Mouse (Mus musculus): ENCODE results near the gene Oas1a.
A peak's percentile ranks its signal among the peaks of the same experiment; 100 is the strongest.
"Not testable (repeated sequence)": the region's sequence is repeated elsewhere in the genome, so short reads cannot be mapped to it uniquely, and the experiment has no call there.

Oas1a gene

DNA sequence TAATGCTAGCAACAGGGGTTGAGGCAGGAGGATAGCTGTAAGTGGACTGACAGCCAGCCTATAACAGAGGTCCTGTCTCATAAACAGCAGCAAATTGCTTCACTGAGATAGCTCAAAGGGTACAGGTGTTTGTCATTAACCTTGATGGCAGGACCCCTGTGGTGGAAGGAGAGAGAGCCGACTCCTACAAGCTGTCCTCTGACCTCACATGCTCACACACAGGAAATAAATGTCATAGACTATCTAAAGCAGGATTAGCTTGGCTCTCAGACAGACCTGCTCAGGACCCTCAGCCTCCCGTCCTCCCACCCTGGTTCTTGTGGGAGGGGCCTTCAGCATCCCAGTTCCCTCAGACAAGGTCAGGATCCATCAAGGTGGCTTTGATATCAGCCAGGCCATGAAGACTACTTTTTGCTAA lies 15.1 kb downstream of the Oas1a start:
- no peak for DNase-seq

DNA sequence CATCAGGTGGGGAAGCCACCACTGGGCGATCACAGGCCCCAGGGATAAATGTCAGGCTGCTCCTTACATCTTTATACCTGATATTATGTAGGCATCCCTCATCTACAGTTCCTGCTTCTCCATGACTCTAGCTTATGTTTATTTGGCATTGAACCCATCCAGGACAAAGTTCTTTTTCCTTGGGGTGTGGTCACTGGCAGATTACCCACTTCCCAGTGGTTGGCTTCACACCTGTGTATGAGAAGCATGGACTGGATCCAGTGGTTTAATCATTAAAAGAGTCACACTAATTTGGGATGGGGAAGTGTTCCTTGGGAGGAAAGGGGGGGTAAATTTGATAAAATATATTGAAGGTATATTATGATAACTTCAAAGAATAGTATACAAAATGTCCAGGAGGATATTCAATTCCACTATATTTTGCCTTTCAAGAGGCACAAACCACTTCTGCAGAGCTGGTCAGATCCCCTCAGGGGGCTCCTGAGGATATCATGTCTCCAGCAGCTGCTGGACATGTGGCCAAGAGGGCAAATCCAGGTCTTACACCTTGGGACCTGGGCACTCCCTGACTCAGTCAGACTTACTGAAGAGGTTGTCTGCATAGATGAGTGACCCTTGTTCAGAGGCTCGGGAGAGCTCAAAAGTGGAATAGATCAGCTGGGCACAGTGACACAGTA lies 15.6 kb downstream of the Oas1a start:
- DNase-seq: peak; percentile 14

DNA sequence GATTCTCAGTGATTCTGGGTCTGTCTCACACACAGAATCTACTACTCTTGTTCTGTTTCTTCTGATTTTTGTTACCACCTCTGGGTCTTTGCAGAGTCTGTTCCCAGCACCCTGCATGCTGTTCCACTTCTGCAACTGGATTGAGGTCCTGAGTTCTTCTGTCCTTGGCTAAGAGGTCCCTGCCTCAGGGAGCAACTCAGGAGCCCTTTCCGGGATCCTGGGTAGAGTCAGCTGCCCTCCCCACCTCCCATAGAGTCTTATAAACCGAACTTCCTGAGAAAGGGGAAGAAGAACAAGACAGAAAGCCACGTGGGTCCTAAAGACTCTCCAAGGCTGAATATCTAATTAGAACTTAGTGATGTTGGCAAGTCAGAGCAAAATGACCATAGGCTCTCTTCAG lies 16.3 kb downstream of the Oas1a start:
- DNase-seq: no peak

DNA sequence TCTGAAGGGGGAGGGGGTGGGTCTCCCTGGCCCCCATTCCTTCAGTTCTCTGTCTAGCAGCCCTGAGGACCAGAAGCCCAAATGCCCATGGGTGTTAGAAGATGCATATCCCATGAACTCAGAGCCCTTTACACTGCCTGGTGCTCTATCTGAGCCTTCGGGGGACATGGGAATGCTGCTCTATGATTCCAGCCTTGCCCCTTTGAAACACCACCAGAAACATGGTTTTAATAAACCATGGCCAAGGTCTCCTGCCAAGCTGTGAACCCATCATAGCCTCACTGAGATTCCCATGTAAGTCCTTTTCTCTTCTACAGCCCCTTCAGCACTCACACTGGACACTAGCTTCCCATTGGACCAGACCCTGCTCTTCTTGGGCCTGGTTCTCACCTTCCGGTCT lies 17.3 kb downstream of the Oas1a start:
- DNase-seq: no peak

DNA sequence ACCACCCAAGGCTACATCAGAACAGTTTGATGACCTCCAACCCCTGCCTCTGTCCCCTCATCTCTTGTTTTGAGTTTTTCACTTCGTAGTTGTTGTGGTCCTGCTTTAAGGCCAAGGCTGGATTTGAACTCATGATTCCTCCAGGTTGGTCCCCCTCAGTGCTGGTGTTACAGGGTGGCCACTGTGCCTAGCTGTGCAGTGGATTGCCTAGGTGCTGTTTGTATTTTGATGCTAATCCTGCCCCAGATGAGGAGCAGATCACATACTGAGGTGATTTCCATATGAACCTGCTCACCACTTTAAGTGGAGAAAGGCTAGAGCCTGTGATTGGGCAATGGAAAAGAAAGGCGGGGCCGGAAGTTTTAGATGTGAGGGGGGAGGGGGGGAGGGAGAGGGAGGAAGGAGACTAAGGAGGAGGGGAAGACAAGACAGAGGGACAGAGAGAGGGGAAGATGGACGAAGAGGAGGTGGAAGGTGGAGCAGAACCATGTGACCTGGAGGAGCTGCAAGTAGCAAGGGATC lies 19.0 kb downstream of the Oas1a start:
- not testable (repeated sequence) for DNase-seq

DNA sequence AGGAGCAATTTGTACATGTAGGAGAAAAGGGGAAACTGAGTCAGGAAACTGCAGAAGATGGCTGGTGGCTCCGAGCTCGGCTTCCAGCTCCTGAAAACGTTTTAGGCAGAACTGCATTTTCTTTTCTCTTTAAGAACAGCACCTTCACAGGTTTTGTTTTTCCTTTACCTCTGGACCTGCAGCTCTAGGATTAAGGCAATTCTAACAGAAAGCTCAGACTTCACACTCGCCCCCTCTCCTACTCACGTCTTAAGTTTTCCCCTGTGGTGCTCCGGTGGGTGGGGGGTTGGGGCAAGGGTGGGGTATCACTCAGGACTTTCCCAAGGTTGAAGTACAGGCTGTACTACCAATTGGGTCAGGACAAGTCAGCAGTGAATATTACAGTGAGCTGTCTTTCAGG lies 19.5 kb downstream of the Oas1a start:
- no peak for DNase-seq

DNA sequence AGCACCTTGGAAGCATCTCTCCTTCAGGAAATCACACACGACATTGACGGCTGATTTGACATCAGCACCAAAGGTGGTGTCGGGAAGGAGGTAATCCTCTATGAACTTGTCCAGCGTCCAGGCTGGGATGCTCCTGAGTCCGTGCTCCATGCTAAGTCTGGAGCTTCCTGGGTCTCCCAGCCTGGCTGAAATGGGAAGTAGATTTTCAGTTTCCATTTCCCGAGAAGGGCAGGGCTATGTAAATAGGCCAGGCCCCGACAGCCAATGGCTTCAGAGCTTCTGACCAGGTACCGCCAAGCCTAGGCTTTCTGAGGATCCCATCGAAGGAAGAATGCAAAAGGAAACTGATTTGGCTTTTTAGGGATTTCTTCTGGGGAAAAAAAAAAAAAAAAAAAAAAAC lies 19.9 kb downstream of the Oas1a start, which contains the start of gene Oas1g:
Oas1g (minus strand) TSS at position 201 of the 400 bp plus-strand sequence.
- not testable (repeated sequence) for DNase-seq

DNA sequence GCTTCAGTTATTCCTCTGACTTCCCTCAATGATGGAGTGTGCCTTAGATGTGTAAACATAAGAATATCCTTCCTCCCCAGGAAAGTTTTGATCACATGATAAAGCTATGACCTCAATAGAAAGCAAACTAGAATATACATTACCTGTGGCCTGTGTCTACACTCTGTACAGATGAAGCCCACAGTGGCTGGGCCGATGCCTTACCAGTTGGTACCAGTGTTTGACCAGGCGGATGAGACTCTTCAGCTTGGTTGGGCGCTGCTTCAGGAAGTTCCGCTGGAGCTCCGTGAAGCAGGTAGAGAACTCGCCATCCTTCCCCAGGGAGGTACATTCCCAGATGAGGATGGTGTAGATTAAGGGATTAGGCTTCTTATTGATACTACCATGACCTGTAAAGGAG lies 25.6 kb downstream of the Oas1a start:
- DNase-seq: not testable (repeated sequence)

DNA sequence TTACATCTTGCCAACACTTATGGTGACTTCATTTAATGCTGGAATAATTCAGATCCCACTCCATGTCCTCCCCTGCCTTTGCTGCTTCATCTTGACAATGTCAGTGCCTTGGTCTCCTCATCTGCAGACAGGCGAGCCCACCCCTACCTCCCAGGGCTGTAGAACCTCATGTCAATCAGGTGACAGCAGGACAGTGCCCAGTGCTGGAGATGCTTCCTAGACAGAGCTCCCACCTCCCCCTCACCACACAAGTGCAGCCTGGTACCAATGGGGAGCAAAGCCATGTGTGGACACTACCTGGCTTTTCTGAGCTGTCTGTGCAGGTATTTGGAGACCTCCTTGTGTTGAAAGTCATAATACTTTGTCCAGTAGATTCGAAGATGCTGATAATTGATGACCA lies 28.5 kb downstream of the Oas1a start:
- not testable (repeated sequence) for DNase-seq

DNA sequence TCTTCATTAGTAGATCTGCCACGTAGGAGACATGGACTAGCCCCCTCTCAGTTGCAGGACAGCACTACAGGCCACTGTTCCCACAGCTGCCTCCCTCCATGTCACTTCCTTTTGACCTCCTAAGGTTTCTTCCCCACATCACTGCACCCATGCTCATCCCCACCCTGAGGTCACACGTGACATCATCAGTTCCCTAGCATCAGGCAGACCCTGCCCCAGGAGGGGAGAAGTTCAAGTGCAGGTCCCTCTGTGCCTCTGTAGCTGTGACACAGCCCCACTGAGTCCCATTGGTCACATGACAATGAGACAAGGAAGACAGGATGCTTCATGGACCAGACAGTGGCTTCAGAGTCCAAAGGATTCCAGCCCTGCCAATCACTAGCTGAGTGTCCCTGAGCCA lies 29.9 kb downstream of the Oas1a start:
- DNase-seq: not testable (repeated sequence)

DNA sequence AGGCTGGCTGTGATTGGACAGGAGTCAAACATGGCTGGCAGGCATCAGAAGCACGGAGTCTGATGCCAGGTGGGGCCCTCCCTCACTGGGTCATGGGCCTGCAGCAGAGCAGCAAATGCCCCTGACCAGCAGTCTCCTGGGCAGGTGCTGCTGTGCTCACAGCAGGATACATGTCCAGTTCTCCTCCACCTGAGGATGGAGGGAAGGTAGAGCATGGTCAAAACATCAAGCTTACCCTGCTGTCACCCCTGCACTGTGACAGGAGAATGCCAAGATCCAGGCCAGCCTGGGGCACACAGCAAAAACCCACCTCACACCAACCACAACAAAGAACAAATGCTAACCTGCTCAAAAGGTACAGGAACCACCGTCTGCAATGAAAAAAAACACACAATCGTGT lies 30.5 kb downstream of the Oas1a start:
- not testable (repeated sequence) for DNase-seq

DNA sequence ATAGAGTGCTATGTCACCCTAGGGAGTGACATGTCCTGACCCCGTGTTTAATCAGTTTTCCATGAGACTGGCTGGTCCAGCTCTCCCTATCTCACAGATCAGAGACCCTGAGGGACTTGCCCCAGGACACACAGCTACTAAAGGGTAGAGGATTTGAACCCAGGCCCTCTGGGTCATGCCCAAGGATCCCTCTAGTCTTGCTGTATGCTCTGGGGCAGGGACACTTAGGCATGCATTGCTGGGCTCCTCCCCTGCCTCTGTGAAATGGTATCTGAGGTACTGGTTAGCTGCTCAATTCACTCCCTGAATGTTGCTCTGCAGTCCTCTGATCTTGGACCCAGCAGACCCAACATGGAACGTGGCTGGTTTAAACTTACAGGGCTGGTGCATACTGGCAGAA lies 35.9 kb downstream of the Oas1a start:
- DNase-seq: no peak

DNA sequence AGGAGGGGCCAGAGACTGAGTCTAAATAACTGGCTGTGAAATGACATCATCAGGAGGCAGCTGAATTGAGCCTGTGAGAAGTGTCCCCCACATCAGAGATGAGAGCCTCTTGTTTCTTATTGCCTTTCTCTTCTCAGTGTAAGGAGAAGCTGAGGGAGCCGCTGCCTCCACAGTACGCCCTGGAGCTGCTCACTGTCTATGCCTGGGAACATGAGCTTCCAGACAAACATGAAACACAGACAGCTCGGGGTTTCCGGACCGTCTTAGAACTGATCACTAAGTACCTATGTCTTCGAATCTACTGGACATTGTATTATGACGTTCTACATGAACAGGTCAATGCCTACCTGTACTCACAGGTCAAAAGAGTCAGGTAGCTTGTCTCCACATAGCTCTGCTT lies 36.5 kb downstream of the Oas1a start:
- DNase-seq: no peak

DNA sequence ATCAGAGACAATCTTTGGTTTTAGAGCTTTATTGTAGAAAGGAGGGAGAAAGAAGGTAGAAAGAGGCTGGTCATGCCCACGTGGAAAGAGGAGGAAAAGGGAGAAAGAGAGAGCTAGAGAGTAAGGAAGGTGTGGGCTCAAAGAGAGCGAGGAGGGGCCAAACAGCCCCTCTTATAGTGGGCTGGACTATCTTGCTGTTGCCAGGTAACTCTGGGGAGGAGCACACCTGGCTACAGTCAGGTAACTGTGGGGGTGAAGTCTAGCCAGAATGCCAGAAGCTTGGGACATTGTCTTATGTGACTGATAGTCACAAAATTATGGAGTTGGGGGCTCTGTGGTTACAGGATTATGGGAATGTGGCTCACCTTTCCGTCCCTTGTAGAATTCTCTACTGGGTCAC lies 37.2 kb downstream of the Oas1a start:
- no peak for DNase-seq

DNA sequence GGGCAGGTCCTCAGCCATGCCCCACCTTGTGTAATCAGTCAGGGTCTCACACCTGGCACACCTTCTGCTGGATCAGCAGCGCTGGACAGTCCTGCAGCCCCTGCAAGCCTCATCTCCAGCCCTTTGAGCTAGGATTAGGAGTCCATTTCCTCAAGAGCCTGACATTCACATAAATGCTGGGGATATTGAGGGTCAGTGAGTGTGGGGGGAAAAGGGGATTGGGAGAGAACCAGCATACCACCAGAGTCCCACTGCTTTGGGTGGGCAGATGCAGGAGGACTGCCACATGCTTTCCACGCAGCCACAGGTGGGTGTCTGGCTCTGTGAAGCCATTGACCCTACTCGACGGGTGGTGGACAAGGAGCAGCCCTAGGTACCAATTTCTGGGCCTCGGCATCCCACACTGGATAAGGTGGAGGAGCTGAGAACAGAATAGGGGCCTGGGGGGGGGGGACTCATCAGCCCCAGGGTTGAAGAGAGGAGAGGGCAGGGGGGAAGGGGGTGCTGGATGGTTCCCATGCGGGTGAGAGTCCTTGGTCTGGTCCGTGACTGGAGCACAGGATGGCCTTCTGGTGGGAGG lies 37.8 kb downstream of the Oas1a start:
- no peak for DNase-seq

DNA sequence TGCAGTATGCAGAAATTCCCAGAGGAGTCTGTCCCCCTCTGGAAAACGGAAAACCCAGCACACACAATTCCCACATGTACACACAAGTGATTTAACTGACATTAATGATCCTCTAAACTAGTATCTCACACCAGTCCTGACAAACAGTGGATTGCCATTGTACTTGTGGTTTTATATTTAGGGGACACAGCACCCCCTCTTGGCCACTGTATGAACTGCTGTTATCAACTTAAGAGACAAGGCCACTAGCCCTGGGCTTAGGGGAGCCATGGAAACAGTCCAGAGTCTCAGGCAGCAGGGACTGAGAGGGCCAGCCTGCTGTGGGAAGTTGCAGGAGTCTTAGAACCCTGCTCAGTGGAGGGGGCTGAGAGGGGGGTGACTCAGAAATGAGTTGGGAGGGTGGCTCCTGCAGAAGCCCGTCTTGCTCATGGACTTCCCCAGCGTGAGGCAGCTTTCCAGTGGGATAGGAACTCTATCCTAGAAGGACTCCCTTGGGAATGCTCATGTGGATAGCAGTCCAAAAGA lies 41.9 kb downstream of the Oas1a start:
- peak; percentile 12 for DNase-seq

DNA sequence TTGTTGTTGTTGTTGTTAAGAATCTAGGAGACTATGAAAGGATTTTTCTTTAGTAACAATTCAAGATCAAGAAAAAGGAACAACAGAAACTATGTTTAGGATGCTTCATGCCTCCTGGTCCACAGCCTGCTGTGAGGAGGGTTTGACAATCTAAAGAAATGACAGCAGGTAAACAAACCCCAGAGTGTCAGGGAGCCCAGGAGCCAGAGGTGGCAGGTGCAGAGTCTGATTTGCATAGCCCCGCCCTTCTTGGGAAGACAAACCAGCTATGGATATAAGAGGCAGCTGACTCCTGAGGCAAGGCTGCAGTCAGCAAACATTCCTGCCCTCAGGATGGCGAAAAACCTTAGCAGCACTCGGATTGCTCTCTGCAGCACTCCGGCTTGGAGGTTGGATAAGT lies 46.2 kb downstream of the Oas1a start, which contains the start of gene Oas1h:
Oas1h (plus strand) TSS at position 301 of the 400 bp plus-strand sequence.
- DNase-seq: no peak

DNA sequence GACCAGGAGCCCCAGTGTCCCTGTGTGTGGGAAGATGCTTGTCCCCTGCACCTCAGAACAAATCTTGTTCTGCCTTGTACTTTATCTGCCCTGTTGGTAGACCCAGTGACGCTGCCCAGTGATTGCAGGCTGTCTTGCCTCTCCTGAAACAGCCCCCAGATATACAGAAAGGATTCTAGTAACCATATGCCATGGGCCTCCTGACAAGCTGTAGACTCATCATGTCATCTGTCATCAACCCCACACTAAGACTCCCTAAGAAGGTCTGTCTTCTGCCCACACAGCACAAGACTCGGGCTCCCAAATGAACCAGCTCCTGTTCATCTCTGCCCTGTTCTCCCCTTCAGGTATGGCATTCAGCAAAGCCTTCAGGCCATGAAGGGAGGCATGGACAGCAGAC lies 48.1 kb downstream of the Oas1a start:
- no peak for DNase-seq

DNA sequence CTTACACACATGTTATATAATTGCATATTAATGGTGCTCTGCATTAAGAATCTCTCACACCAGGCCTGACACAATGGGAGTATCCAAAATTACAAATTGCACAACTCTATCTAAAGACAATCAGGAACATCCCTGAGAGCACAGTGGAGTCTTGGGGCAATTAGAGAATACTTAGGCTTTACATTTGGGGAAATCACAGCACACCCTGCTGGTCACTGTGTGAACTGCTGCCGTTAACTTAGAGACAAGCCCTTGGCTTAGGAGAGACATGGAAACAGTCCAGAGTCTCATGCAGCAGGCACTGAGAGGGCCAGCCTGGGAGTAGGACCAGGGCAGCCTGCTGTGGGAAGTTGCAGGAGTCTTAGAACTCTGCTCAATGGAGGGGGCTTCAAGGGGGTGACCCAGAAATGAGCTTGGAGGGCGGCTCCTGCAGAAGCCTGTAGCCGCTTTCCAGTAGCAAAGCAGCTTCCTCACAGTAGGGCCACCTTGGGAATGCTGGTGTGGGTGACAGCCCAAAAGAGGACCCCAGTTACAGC lies 57.7 kb downstream of the Oas1a start:
- peak; percentile 51 for DNase-seq

DNA sequence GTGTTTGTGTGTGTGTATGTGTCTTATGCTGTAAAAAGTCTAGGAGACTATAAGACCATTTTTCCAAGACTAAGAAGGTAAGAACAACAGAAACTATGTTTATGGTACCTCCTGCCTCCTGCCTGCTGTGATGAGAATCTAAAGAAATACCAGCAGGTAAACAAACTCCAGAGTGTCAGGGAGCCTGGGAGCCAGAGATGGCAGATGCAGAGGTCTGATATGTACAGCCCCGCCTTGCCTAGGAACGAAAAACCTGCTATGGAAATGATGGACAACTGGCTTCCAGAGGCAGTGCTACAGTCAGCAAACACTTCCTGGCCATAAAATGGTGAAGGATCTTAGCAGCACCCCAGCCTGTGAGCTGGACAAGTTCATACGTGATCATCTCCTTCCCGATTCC lies 60.3 kb downstream of the Oas1a start, which contains the start of gene Oas1f:
Oas1f (plus strand) TSS at position 301 of the 400 bp plus-strand sequence.
- no peak for DNase-seq

Measured in kidney, adult 18-20 months (tissue).